Mouse (Mus musculus): ENCODE data around the gene Map7d2. TPM values are rescaled to one million over a fixed set of nuclear protein-coding genes. Genes with fewer than 3 reads are reported as not detected.
A peak's percentile ranks its signal among the peaks of the same experiment; 100 is the strongest.
"Not testable (repeated sequence)": the region's sequence is repeated elsewhere in the genome, so short reads cannot be mapped to it uniquely, and the experiment has no call there.

Map7d2 gene
- total RNA-seq, 2 experiments from 2014 or later = 98.8 to 117 TPM

- no peak for DNase-seq (ENCODE audit: low spot score in 2 of 2)
- Histone ChIP-seq H3K27ac (no peak overlapping the region), H3K4me3 (no peak overlapping the region)
- TF ChIP-seq CTCF (conservative IDR thresholded peaks at IDR 0.05) = no peak
Observed at GRCm38 (mm10) chrX:159447133-159447532, 32.8 kb downstream of the Map7d2 start.

GRCm38 (mm10) chrX:159459006-159459654 is 44.8 kb downstream of the Map7d2 start:
- Histone ChIP-seq H3K27ac (peak overlapping the region; percentile 64), H3K4me3 (peak overlapping the region; percentile 38)
- no peak for DNase-seq (ENCODE audit: low spot score in 2 of 2)
- no peak for TF ChIP-seq CTCF (conservative IDR thresholded peaks at IDR 0.05)

GRCm38 (mm10) chrX:159474799-159475198 is 60.4 kb downstream of the Map7d2 start:
- TF ChIP-seq CTCF (conservative IDR thresholded peaks at IDR 0.05) = no peak
- Histone ChIP-seq H3K4me3 (no peak overlapping the region), H3K27ac (no peak overlapping the region)
- DNase-seq (ENCODE audit: low spot score in 2 of 2) = no peak

GRCm38 (mm10) chrX:159478243-159478940 is 64.0 kb downstream of the Map7d2 start:
- not testable (repeated sequence) for H3K27ac ChIP-seq; DNase-seq (ENCODE audit: low spot score in 2 of 2); H3K4me3 ChIP-seq

- Histone ChIP-seq H3K4me3 (no peak overlapping the region), H3K27ac (no peak overlapping the region)
- TF ChIP-seq CTCF (conservative IDR thresholded peaks at IDR 0.05) = peak; percentile 43
- DNase-seq (ENCODE audit: low spot score in 2 of 2) = no peak
Observed at GRCm38 (mm10) chrX:159484247-159484646, 69.9 kb downstream of the Map7d2 start.

- no peak for TF ChIP-seq CTCF (conservative IDR thresholded peaks at IDR 0.05)
- Histone ChIP-seq H3K4me3 (no peak overlapping the region), H3K27ac (no peak overlapping the region)
- no peak for DNase-seq (ENCODE audit: low spot score in 2 of 2)
Observed at GRCm38 (mm10) chrX:159503181-159503580, 88.8 kb downstream of the Map7d2 start.

GRCm38 (mm10) chrX:159508331-159509036 is 94.1 kb downstream of the Map7d2 start:
- H3K4me3 ChIP-seq = no peak overlapping the region
- DNase-seq (ENCODE audit: low spot score in 2 of 2) = no peak
- no peak for TF ChIP-seq CTCF (conservative IDR thresholded peaks at IDR 0.05)
- no peak overlapping the region for H3K27ac ChIP-seq

GRCm38 (mm10) chrX:159509042-159509441 is 94.7 kb downstream of the Map7d2 start:
- H3K27ac ChIP-seq = no peak overlapping the region
- no peak for DNase-seq (ENCODE audit: low spot score in 2 of 2)
- TF ChIP-seq CTCF (conservative IDR thresholded peaks at IDR 0.05) = no peak
- H3K4me3 ChIP-seq = no peak overlapping the region

- no peak overlapping the region for H3K27ac ChIP-seq
- no peak for DNase-seq (ENCODE audit: low spot score in 2 of 2)
- no peak for TF ChIP-seq CTCF (conservative IDR thresholded peaks at IDR 0.05)
- H3K4me3 ChIP-seq = no peak overlapping the region
Observed at GRCm38 (mm10) chrX:159509847-159510715, 95.7 kb downstream of the Map7d2 start.

GRCm38 (mm10) chrX:159510716-159511051 is 96.3 kb downstream of the Map7d2 start:
- DNase-seq (ENCODE audit: low spot score in 2 of 2) = no peak
- TF ChIP-seq CTCF (conservative IDR thresholded peaks at IDR 0.05) = no peak
- H3K27ac ChIP-seq = no peak overlapping the region
- H3K4me3 ChIP-seq = no peak overlapping the region

GRCm38 (mm10) chrX:159515599-159515998 is 101.2 kb downstream of the Map7d2 start:
- Histone ChIP-seq H3K4me3 (no peak overlapping the region), H3K27ac (no peak overlapping the region)
- DNase-seq (ENCODE audit: low spot score in 2 of 2) = no peak
- no peak for TF ChIP-seq CTCF (conservative IDR thresholded peaks at IDR 0.05)

GRCm38 (mm10) chrX:159521780-159522179 is 107.4 kb downstream of the Map7d2 start:
- DNase-seq (ENCODE audit: low spot score in 2 of 2) = no peak
- no peak overlapping the region for H3K27ac ChIP-seq
- TF ChIP-seq CTCF (conservative IDR thresholded peaks at IDR 0.05) = no peak

GRCm38 (mm10) chrX:159522651-159523050 is 108.3 kb downstream of the Map7d2 start:
- H3K4me3 ChIP-seq = no peak overlapping the region
- no peak overlapping the region for H3K27ac ChIP-seq
- DNase-seq (ENCODE audit: low spot score in 2 of 2) = no peak
- TF ChIP-seq CTCF (conservative IDR thresholded peaks at IDR 0.05) = no peak

More at GRCm38 (mm10) chrX:159521780-159522179, 107.4 kb downstream of the Map7d2 start:
- no peak overlapping the region for H3K4me3 ChIP-seq

All from layer of hippocampus, adult 2 months (tissue).